ENCODE assay signal across 22 mouse cellular contexts in the genomic region with DNA sequence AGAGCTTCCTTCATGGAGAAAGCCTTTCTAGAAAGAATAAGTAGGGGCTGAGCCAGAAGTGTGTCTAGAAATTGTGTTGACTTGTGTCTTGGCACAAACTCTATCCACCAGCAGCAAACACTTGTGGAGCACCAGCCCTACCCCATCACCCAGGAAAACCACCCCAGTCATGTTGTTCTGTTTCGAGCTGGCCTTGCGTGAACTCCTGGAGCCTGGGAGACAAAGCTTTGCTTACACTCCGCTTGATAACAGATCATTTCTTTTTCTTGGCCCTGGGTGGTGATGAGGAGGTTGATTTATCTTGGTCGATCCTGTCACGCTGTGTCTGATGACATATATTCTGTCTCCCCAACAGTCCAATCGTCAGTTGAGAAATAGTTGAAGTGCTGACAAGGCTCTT. TPM values are rescaled to one million over a fixed set of nuclear protein-coding genes. Genes with fewer than 3 reads are reported as not detected.
"Had no signal": no experiment of that assay in that cellular context is flagged by ENCODE, and none has a peak within 500 bp of the region (broad histone marks: within the 10 kb centered on the region; RNA-seq: fewer than 3 reads in every experiment).

No protein-coding gene starts in this region.

- H3K4me2 ChIP-seq: liver, embryonic 13.5 days; midbrain, embryonic 12.5 days; midbrain, embryonic 15.5 days; neural tube, embryonic 13.5 days had no signal

- ATAC-seq: midbrain, embryonic 15.5 days had no signal

- H3K27me3 ChIP-seq: liver, embryonic 13.5 days; midbrain, embryonic 12.5 days; midbrain, embryonic 15.5 days; neural tube, embryonic 13.5 days had no signal

- H3K9ac ChIP-seq: liver, embryonic 13.5 days; midbrain, embryonic 12.5 days; midbrain, embryonic 15.5 days; neural tube, embryonic 13.5 days had no signal

- H3K27ac ChIP-seq: left cerebral cortex, adult 2 months; liver, embryonic 13.5 days; midbrain, embryonic 12.5 days; midbrain, embryonic 15.5 days; neural tube, embryonic 13.5 days had no signal

- H3K36me3 ChIP-seq: liver, embryonic 13.5 days; midbrain, embryonic 12.5 days; midbrain, embryonic 15.5 days; neural tube, embryonic 13.5 days had no signal

- DNase-seq: kidney, adult 9 months; kidney, postnatal 36 days; layer of hippocampus, postnatal 36 days; liver, embryonic 13.5 days; lung, adult 2 months; lung, postnatal 14 days; lung, postnatal 4 days; thymus, adult 18-20 months; thymus, postnatal 36 days had no signal

- H3K9me3 ChIP-seq: liver, embryonic 13.5 days; midbrain, embryonic 12.5 days; midbrain, embryonic 15.5 days; neural tube, embryonic 13.5 days had no signal

- H3K4me3 ChIP-seq: left cerebral cortex, adult 2 months; liver, embryonic 13.5 days; midbrain, embryonic 12.5 days; midbrain, embryonic 15.5 days; neural tube, embryonic 13.5 days had no signal

- H3K4me1 ChIP-seq: liver, embryonic 13.5 days; midbrain, embryonic 15.5 days had no signal

RNA-seq across cellular contexts. Expression of a gene that starts 55.0 kb away (rescaled TPM):
- total RNA-seq: liver, adult 2 months; megakaryocyte progenitor cell, adult 5-6 weeks had no signal
- polyA plus RNA-seq: kidney, embryonic 16.5 days; limb, embryonic 11.5 days; liver, adult 2 months; liver, embryonic 13.5 days; liver, embryonic 16.5 days; lung, adult 2 months; lung, embryonic 16.5 days; midbrain, embryonic 12.5 days; small intestine, adult 2 months; spleen, adult 2 months; stomach, embryonic 16.5 days had no signal
